Mouse (Mus musculus) kidney, embryonic 15.5 days (tissue): ENCODE results near the gene Sparc. TPM values are rescaled to one million over a fixed set of nuclear protein-coding genes. Genes with fewer than 3 reads are reported as not detected.
A peak's percentile ranks its signal among the peaks of the same experiment; 100 is the strongest.

Experiments
- ATAC-seq: fragments of 200-750 bp; cut with Nextera tagmentation; replicated peaks from 2 replicates; pipeline ENCODE4 v1.8.0; 2017; ENCODE audit warnings: moderate TSS enrichment; ENCODE audit not compliant: low FRiP score
- H3K27ac ChIP-seq: fragments of 300-500 bp; sonication (generic); 2 replicates; pipeline ENCODE4 v1.5.1; 2015; ENCODE audit warnings: mild to moderate bottlenecking, inconsistent platforms
- H3K27me3 ChIP-seq: fragments of 300-500 bp; sonication (generic); 2 replicates; pipeline ENCODE4 v1.6.1; 2015; ENCODE audit warnings: inconsistent platforms
- H3K36me3 ChIP-seq: fragments of 300-500 bp; sonication (generic); 2 replicates; pipeline ENCODE4 v1.6.1; 2015; ENCODE audit warnings: inconsistent platforms
- H3K4me1 ChIP-seq: fragments of 300-500 bp; sonication (generic); 2 replicates; pipeline ENCODE4 v1.6.1; 2015; ENCODE audit warnings: inconsistent platforms
- H3K4me2 ChIP-seq: fragments of 300-500 bp; sonication (generic); 2 replicates; pipeline ENCODE4 v1.6.1; 2015; ENCODE audit warnings: moderate library complexity, mild to moderate bottlenecking, inconsistent platforms
- H3K4me3 ChIP-seq: fragments of 300-500 bp; sonication (generic); replicated peaks from 2 replicates; pipeline ENCODE4 v1.5.1; 2015; ENCODE audit warnings: mild to moderate bottlenecking, inconsistent platforms
- H3K9ac ChIP-seq: fragments of 300-500 bp; sonication (generic); 2 replicates; pipeline ENCODE4 v1.6.1; 2015; ENCODE audit warnings: mild to moderate bottlenecking, inconsistent platforms
- H3K9me3 ChIP-seq: fragments of 300-500 bp; sonication (generic); replicated peaks from 2 replicates; pipeline ENCODE4 v1.6.1; 2016; ENCODE audit warnings: inconsistent platforms
- whole genome bisulfite sequencing: fragments of 180-500 bp; shearing (Covaris S2); methylation state at CpG from one replicate; pipeline ENCODE4 v1.1.7; 2015; ENCODE audit warnings: mixed read lengths; 5-methylcytosine and 5-hydroxymethylcytosine counted together
- polyA plus RNA-seq: library from polyadenylated mRNA; unstranded; fragments of >200 nt; fragmentation: Nextera tagmentation; extraction: Ambion mirVana; gene quantifications from 2 replicates; pipeline ENCODE4 v1.2.1, GENCODE M21; 2015

Gene Sparc
- polyA plus RNA-seq, 1 experiment from 2014 or later = 1,510 TPM

DNA sequence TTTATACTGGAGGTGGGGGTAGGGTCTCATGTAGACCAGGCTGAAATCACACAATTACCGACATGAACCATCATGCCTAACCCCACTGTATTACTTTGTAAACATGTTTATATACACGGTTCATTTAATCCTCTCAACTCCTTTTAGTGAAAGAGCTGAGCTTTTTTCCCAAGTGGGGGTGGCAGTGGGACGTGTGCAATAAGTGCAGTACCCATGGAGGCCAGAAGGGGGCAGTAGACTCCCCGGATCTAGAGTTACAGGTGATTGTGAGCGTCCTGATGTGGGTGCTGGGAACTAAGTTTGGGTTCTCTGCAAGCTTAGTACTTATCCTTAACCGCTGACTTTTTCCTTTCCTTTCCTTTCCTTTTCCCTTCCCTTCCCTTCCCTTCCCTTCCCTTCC, 49.1 kb downstream of the Sparc start:
- Histone ChIP-seq H3K4me1 (peaks cover 11% of the 10 kb centered on the region), H3K36me3 (no peaks in the 10 kb centered on the region), H3K9ac (no peak overlapping the region), H3K9me3 (no peaks in the 10 kb centered on the region), H3K4me2 (no peak overlapping the region), H3K27me3 (no peaks in the 10 kb centered on the region), H3K27ac (no peak overlapping the region), H3K4me3 (no peak overlapping the region)
- 60% methylated on average over 6 of the region's 6 CpGs for WGBS
- ATAC-seq = no peak

DNA sequence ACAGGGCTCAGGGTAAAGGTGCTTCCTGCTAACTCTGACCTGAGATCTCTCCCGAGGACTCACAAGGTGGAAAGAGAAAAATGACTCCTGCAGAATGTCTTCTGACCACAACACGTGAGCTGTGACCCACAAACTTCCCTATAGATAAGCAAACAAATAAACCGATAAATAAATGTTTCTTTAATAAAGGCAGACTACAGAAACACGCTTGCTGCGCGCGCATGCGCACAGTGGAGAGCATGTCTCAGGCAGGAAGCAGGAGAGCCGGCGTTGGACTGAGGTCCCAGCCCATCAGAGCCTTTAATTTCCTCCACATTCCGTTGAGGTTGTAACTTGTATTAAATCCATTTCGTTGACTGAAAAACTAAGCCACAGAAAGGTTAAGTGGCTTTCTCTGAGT, 49.6 kb downstream of the Sparc start:
- ATAC-seq = no peak
- Histone ChIP-seq H3K9ac (no peak overlapping the region), H3K27ac (no peak overlapping the region), H3K9me3 (no peaks in the 10 kb centered on the region), H3K27me3 (no peaks in the 10 kb centered on the region), H3K4me2 (no peak overlapping the region), H3K4me3 (no peak overlapping the region), H3K4me1 (peaks cover 8% of the 10 kb centered on the region), H3K36me3 (no peaks in the 10 kb centered on the region)
- 75% methylated on average over 12 of the region's 12 CpGs for WGBS

DNA sequence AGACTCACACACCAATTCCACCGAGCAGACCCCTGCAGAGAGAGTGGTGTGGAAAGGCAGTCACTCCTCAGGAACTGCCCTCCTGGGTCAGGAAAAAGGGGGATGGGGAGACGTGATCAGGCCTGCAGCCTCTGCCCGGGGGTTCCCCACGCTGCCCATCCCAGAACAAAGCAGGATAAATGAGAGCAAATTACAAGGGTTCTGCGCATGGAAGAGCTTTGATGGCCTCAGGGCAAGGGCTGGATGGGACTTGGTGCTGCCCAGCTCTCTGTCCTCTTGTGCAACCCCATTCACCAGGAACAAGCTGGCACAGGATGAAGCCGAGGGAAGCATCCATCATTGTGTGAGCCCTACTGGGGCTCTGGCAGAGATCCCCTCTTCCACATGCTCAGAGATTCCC, 51.0 kb downstream of the Sparc start:
- 50% methylated on average over 6 of the region's 6 CpGs for WGBS
- no peaks in the 10 kb centered on the region for H3K27me3 ChIP-seq
- ATAC-seq = no peak
- no peak overlapping the region for H3K27ac ChIP-seq
- no peak overlapping the region for H3K4me3 ChIP-seq
- H3K9ac ChIP-seq = no peak overlapping the region
- peaks cover 12% of the 10 kb centered on the region for H3K4me1 ChIP-seq
- H3K36me3 ChIP-seq = no peaks in the 10 kb centered on the region
- no peaks in the 10 kb centered on the region for H3K9me3 ChIP-seq
- H3K4me2 ChIP-seq = no peak overlapping the region

DNA sequence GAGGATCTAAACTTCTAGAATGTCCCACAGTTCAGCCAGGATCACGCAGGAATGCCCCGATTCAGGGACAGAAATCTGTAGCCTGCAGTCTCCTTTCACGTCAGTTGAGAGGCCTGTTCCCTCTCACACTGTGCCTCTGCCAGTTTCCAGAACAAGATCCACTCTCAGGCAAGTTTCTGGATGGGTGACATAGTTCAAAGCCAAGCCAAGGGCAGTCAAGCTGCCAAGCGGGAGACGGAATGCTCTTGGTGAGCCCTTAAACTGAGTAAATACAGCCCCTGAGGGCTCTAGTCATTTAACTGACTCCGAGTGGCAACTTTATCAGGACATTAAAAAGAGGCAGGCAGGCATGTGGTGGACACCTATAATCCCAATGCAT, 53.9 kb downstream of the Sparc start:
- Histone ChIP-seq H3K27ac (peak overlapping the region; percentile 68), H3K36me3 (no peaks in the 10 kb centered on the region), H3K4me2 (no peak overlapping the region), H3K9me3 (no peaks in the 10 kb centered on the region), H3K27me3 (no peaks in the 10 kb centered on the region), H3K4me3 (no peak overlapping the region), H3K9ac (no peak overlapping the region), H3K4me1 (peaks cover 12% of the 10 kb centered on the region)
- ATAC-seq = 0 out of 2 replicates have a peak, but pooled peaks have one; percentile 34
- 30% methylated on average over 6 of the region's 6 CpGs for WGBS

DNA sequence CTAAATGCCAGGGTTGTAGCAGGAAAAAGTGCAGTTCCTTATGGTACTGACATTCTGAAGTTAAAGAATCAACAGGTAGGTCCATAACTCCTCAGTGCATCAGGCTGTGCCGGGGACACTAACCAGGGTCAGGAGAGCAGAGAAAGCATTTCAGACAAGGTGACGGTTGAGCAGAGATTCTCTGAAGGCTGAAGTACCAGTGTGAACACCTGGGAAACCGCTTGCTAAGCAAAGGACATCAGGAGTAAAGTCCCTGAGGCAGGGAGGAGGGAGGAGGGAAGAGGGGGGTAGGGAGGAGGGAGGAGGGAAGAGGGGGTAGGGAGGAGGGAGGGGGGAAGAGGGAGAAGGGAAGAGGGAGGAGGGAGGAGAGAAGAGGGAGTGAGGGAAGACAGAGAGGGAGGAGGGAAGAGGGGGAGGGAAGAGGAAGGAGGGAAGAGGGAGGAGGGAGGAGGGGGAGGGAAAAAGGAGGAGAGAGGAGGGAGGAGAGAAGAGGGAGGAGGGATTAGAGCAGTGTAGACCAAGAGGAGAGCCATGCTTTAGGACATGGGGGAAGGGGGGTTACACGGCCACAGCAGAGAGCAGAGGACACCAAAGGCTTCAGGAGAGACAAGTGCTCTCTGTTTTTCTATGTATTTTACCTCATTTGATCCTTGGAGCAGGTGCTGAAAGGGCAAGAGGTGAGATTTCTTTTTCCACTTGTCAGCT, 54.4 kb downstream of the Sparc start:
- Histone ChIP-seq H3K4me3 (no peak overlapping the region), H3K36me3 (no peaks in the 10 kb centered on the region), H3K27ac (peak overlapping the region; percentile 68), H3K4me2 (no peak overlapping the region), H3K27me3 (no peaks in the 10 kb centered on the region), H3K4me1 (peaks cover 12% of the 10 kb centered on the region), H3K9ac (no peak overlapping the region), H3K9me3 (no peaks in the 10 kb centered on the region)
- 55% methylated on average over 4 of the region's 4 CpGs for WGBS
- 0 out of 2 replicates have a peak, but pooled peaks have one; percentile 59 for ATAC-seq

DNA sequence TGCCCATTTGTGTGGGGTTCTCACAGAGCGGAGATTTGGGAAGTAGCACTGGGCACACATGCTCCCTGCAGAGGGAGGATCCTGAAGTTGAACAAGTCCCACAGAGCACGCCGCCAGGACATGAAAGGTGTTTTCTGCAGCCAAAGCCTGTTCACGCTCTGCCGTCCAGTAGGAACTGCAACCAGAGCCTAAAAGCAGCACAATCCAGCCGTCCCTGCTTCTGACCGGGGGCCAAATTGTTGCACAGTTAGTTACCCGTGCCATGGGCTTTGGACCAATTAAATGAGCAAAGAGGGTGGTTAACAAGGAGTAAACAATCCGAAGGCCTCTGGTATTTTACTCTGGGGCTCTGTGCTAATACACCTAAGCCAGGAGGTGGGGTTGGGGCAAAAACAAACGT, 55.2 kb downstream of the Sparc start:
- Histone ChIP-seq H3K27ac (peak overlapping the region; percentile 1; the same call in 1 of the 2 replicates), H3K9me3 (no peaks in the 10 kb centered on the region)
- no peak; the same call in 1 of the 2 replicates for ATAC-seq

DNA sequence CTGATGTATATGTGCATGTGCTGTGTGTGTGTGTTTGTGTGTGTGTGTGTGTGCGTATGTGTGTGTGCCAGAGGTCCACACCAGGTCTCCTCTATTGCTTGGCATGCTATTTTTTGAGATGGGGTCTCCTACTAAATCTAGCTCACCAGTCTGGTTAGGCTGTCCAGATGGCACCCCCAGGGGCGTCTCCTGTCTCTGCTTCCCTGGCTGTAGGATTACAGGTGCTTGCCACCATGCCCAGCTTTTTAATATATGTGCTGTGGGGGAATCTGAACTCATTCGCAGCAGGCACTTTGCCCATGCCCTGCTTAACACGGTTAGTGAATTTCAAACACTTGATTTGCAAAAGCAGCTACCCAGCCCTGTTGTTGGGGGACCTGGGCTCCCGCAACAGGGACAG, 57.1 kb downstream of the Sparc start:
- Histone ChIP-seq H3K4me3 (no peak overlapping the region), H3K27ac (no peak overlapping the region), H3K4me2 (no peak overlapping the region), H3K36me3 (no peaks in the 10 kb centered on the region), H3K4me1 (peaks cover 12% of the 10 kb centered on the region), H3K9ac (no peak overlapping the region), H3K27me3 (no peaks in the 10 kb centered on the region), H3K9me3 (no peaks in the 10 kb centered on the region)
- 73% methylated on average over 5 of the region's 5 CpGs for WGBS
- ATAC-seq = no peak

More for the DNA sequence above, 55.2 kb downstream of the Sparc start:
- H3K27me3 ChIP-seq = no peaks in the 10 kb centered on the region
- H3K4me2 ChIP-seq = no peak overlapping the region
- no peak overlapping the region for H3K9ac ChIP-seq
- H3K36me3 ChIP-seq = no peaks in the 10 kb centered on the region
- H3K4me1 ChIP-seq = peaks cover 12% of the 10 kb centered on the region
- no peak overlapping the region for H3K4me3 ChIP-seq
- 58% methylated on average over 10 of the region's 10 CpGs for WGBS

DNA sequence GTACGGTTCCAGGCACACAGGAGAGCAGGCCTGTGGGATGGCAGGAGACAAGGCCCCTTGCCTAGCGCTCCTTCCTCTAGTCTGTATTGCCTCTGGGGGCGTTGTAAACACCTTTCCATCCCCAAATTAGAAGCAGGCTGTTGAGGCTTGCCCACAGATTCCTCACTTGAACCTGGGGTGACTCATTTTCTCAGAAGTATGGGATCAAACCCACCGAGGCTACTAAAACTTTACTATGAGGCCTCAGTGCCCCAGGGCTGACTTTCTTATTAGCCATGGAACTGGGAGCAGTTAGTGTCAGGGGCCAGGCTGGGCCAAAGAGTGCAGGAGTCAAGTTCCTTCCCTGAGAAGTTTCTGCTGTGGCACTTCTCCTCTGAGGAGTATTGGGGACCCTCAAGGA, 57.7 kb downstream of the Sparc start:
- H3K9ac ChIP-seq = no peak overlapping the region
- H3K36me3 ChIP-seq = no peaks in the 10 kb centered on the region
- no peak overlapping the region for H3K4me2 ChIP-seq
- ATAC-seq = no peak
- H3K4me3 ChIP-seq = no peak overlapping the region
- H3K27me3 ChIP-seq = no peaks in the 10 kb centered on the region
- H3K9me3 ChIP-seq = no peaks in the 10 kb centered on the region
- H3K4me1 ChIP-seq = peaks cover 12% of the 10 kb centered on the region
- 51% methylated on average over 4 of the region's 4 CpGs for WGBS
- no peak overlapping the region for H3K27ac ChIP-seq

DNA sequence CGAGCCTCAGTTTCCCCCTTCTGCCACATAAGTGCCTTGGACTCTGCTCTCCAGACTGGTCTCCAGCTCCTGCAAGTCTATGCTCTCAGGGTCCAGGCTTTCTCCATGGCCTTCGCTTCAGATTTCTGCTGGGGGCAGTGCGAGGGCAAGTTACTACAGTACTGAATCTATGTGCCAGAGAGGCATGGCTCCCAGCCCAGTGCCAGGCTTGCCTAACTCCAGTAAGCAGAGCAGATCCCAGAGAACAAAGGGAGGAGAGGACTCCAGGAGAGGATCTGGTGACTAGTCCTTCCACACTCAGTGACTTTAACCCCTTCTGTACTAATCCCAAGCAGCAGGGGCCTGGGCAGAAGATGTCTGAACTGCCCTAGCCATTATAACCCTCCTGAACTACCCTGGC, 58.3 kb downstream of the Sparc start:
- Histone ChIP-seq H3K4me1 (peaks cover 12% of the 10 kb centered on the region), H3K27ac (no peak overlapping the region), H3K4me2 (no peak overlapping the region), H3K27me3 (no peaks in the 10 kb centered on the region), H3K9me3 (no peaks in the 10 kb centered on the region), H3K4me3 (no peak overlapping the region), H3K9ac (no peak overlapping the region), H3K36me3 (no peaks in the 10 kb centered on the region)
- 78% methylated on average over 3 of the region's 3 CpGs for WGBS
- no peak for ATAC-seq

DNA sequence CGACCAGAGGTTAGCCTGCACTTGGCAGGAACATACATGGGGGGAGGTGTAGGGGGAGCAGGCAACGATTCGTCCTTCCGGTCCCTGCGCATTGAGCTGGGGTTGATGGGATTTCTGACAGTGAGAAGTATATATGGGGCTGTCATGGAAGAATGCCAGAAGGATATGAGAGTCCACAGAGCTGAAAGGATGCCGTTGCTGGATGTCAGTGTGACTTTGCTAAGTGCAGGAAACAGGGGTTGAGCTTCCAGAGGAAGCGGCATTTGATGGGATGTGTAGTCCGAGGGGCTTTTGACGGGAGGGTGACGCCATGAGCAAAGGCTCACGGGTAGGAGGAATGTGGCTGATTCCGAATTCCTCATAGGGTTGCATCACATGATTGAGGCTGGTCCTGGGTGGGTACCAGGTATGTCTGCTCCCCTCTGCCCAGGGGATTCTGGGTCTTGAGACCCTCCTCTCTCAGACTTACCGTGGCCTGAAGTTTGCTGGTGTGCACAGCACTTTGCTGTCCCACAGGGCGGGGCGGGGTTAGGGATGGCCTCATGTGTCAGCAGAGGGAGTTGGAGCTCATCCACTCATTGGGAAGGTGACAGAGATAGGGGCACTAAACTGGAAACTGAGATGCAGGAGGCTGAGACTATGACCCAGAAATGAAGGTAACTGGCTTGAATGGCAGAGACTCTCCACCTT, 64.7 kb downstream of the Sparc start:
- Histone ChIP-seq H3K27ac (no peak overlapping the region), H3K9me3 (no peaks in the 10 kb centered on the region), H3K27me3 (no peaks in the 10 kb centered on the region), H3K4me1 (no peaks in the 10 kb centered on the region), H3K9ac (no peak overlapping the region), H3K36me3 (no peaks in the 10 kb centered on the region), H3K4me2 (peak overlapping the region; percentile 30), H3K4me3 (no peak overlapping the region)
- ATAC-seq = no peak
- WGBS = 53% methylated on average over 15 of the region's 15 CpGs

DNA sequence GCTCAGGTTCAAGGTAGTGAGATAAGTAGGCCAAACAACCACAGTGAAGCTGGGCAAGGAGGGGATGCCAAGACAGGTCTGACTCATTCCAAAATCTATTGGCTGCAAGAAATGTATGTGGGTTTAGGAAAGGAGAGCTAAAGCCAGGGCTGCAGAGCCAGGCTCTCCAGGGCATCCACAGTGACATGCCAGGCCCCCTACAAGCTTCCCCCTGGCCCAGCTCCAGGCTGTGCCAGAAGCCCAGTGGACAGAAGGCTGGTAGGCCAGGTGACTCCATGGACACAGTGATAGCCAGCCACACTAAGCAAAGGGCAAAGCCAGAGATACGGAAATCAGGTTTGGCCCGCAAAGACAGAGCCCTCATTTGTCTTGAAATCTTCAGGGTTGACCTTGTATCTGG, 66.1 kb downstream of the Sparc start:
- H3K4me1 ChIP-seq = no peaks in the 10 kb centered on the region
- no peak for ATAC-seq
- WGBS = 94% methylated on average over 2 of the region's 2 CpGs
- no peak overlapping the region for H3K4me3 ChIP-seq
- H3K4me2 ChIP-seq = no peak overlapping the region
- H3K36me3 ChIP-seq = no peaks in the 10 kb centered on the region
- H3K27me3 ChIP-seq = no peaks in the 10 kb centered on the region
- no peak overlapping the region for H3K9ac ChIP-seq
- H3K9me3 ChIP-seq = no peaks in the 10 kb centered on the region
- no peak overlapping the region for H3K27ac ChIP-seq
